Mouse (Mus musculus): Measurements from ENCODE around the gene Ccng2. TPM values are rescaled to one million over a fixed set of nuclear protein-coding genes. Genes with fewer than 3 reads are reported as not detected.

Ccng2 gene
- total and polyA plus RNA-seq, 3 experiments, result 35.2 to 251 (median 117) TPM

GRCm38 (mm10) chr5:93239590-93240544 is 27.2 kb upstream of the Ccng2 start:
- TF ChIP-seq GATA2 (IDR thresholded peaks at IDR 0.05; ENCODE audit: borderline replicate concordance, low read depth, low read length) (0 out of 2 replicates have a peak, but pooled peaks have one; percentile 22), CTCF (IDR thresholded peaks at IDR 0.05; ENCODE audit: low read depth, low read length) (no peak), TAL1 (conservative IDR thresholded peaks at IDR 0.05; ENCODE audit: low read depth, low read length) (peak; percentile 99)
- H3K9me3 ChIP-seq (replicated peaks), result peaks cover 7% of the 10 kb centered on the region
- DNase-seq (ENCODE audit: low spot score) (peak; percentile 67), ATAC-seq (ENCODE audit: extremely low read depth, insufficient number of reproducible peaks, low FRiP score, poor library complexity, severe bottlenecking) (peak; percentile 98)
- H3K4me1 ChIP-seq (ENCODE audit: insufficient read depth, low read depth, low read length), result peaks cover 55% of the 10 kb centered on the region
- H3K27me3 ChIP-seq (ENCODE audit: insufficient read depth, low read length), result peaks cover 3% of the 10 kb centered on the region; the same call in 1 of the 2 replicates
- H3K4me3 ChIP-seq (ENCODE audit: low read depth, low read length), result no peak overlapping the region
- H3K36me3 ChIP-seq (replicated peaks), result no peaks in the 10 kb centered on the region

GRCm38 (mm10) chr5:93245280-93245679 is 21.8 kb upstream of the Ccng2 start:
- no peaks in the 10 kb centered on the region for H3K36me3 ChIP-seq (replicated peaks)
- DNase-seq (ENCODE audit: low spot score) (no peak), ATAC-seq (ENCODE audit: extremely low read depth, insufficient number of reproducible peaks, low FRiP score, poor library complexity, severe bottlenecking) (no peak)
- H3K27me3 ChIP-seq (ENCODE audit: insufficient read depth, low read length), result peaks cover 16% of the 10 kb centered on the region; the same call in 1 of the 2 replicates
- H3K4me1 ChIP-seq (ENCODE audit: insufficient read depth, low read depth, low read length), result peaks cover 28% of the 10 kb centered on the region
- peaks cover 7% of the 10 kb centered on the region for H3K9me3 ChIP-seq (replicated peaks)
- no peak overlapping the region for H3K4me3 ChIP-seq (ENCODE audit: low read depth, low read length)
- no peak for TF ChIP-seq POLR2AphosphoS5 (IDR thresholded peaks at IDR 0.05; ENCODE audit: insufficient replicate concordance, low read depth, low read length)

GRCm38 (mm10) chr5:93249940-93250578 is 17.0 kb upstream of the Ccng2 start:
- DNase-seq (ENCODE audit: low spot score) (no peak), ATAC-seq (ENCODE audit: extremely low read depth, insufficient number of reproducible peaks, low FRiP score, poor library complexity, severe bottlenecking) (no peak)
- peaks cover 26% of the 10 kb centered on the region; the same call in 1 of the 2 replicates for H3K27me3 ChIP-seq (ENCODE audit: insufficient read depth, low read length)
- TF ChIP-seq TAL1 (conservative IDR thresholded peaks at IDR 0.05; ENCODE audit: low read depth, low read length), result no peak
- no peak for TF ChIP-seq CTCF (IDR thresholded peaks at IDR 0.05; ENCODE audit: low read depth, low read length)
- TF ChIP-seq GATA2 (IDR thresholded peaks at IDR 0.05; ENCODE audit: borderline replicate concordance, low read depth, low read length), result no peak
- no peak for TF ChIP-seq GATA1 (IDR thresholded peaks at IDR 0.05; ENCODE audit: borderline replicate concordance, low read length)
- TF ChIP-seq POLR2AphosphoS5 (IDR thresholded peaks at IDR 0.05; ENCODE audit: insufficient replicate concordance, low read depth, low read length), result no peak
- H3K36me3 ChIP-seq (replicated peaks), result no peaks in the 10 kb centered on the region
- peaks cover 21% of the 10 kb centered on the region for H3K4me1 ChIP-seq (ENCODE audit: insufficient read depth, low read depth, low read length)
- 0 out of 2 replicates have a peak, but pooled peaks cover 2% of the 10 kb centered on the region for H3K9me3 ChIP-seq (replicated peaks)
- no peak overlapping the region for H3K4me3 ChIP-seq (ENCODE audit: low read depth, low read length)

DNA sequence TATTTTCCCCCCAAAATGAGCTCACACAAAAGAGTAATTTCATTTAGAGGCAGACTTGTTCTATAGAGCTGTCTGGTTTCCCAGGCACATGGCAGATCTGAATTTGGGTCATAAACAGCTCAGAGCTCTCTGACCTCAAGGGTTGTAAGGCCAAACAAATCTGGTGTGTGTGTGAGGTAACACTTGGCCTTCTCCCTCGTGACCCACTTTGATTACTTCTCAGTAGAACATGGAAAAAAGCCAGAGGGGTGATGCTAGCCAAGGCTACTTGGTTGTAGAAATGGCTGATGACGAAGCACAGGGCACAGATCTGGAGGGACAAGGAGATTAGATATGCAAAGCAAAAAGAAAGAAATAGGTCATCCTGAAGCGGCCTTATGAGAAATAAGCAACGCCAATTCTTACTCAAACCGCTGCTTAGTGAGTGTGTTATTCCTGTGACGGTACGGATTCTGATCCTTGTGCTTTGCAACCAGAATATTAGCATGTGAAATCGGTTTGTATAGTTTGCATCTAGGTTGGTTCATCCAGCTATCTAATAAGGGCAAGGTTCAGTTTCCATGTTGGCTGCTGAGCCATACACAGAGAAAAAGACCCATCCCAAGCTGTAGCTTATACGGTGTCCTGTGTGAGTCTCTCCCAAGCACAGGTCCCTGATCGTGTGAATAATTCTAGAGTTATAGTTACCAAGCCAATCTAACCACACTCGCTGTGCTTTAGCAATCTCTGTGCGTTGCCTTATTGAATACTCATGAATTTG is 15.9 kb upstream of the Ccng2 start:
- no peak for TF ChIP-seq GATA1 (IDR thresholded peaks at IDR 0.05; ENCODE audit: borderline replicate concordance, low read length)
- TF ChIP-seq POLR2AphosphoS5 (IDR thresholded peaks at IDR 0.05; ENCODE audit: insufficient replicate concordance, low read depth, low read length), result no peak
- no peak for TF ChIP-seq GATA2 (IDR thresholded peaks at IDR 0.05; ENCODE audit: borderline replicate concordance, low read depth, low read length)
- no peak for TF ChIP-seq CTCF (IDR thresholded peaks at IDR 0.05; ENCODE audit: low read depth, low read length)
- no peak for TF ChIP-seq TAL1 (conservative IDR thresholded peaks at IDR 0.05; ENCODE audit: low read depth, low read length)
- Histone ChIP-seq H3K4me1 (ENCODE audit: insufficient read depth, low read depth, low read length) (peaks cover 19% of the 10 kb centered on the region), H3K36me3 (replicated peaks) (no peaks in the 10 kb centered on the region), H3K9me3 (replicated peaks) (0 out of 2 replicates have a peak, but pooled peaks cover 2% of the 10 kb centered on the region), H3K27me3 (ENCODE audit: insufficient read depth, low read length) (peaks cover 26% of the 10 kb centered on the region), H3K4me3 (ENCODE audit: low read depth, low read length) (no peak overlapping the region)
- DNase-seq (ENCODE audit: low spot score) (no peak), ATAC-seq (ENCODE audit: extremely low read depth, insufficient number of reproducible peaks, low FRiP score, poor library complexity, severe bottlenecking) (no peak)

DNA sequence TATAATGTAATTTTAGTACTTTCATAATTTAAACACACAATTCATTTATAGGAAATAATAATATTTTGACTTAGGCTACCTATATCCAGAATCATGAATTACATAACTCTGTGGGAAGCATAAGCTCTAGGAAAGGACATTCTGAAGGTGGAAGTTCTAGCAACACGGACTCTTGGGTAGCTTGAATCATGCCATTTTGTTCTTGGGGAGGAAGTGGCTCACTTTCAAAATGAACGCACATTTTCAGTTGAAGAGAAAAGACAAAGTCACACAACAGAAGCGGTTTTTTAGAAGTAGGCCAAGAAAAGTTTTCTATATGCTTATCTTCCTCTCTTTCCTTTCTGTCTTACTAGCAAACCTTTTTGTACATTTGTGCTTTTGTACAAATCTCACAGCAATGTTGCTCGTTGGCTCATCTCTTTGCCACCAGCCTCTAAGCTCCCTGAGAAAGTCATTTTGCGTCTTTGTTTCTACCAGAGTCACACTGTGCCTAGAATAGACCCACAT is 11.2 kb upstream of the Ccng2 start:
- ATAC-seq (ENCODE audit: extremely low read depth, insufficient number of reproducible peaks, low FRiP score, poor library complexity, severe bottlenecking) (no peak), DNase-seq (ENCODE audit: low spot score) (no peak)
- H3K27me3 ChIP-seq (ENCODE audit: insufficient read depth, low read length), result peaks cover 12% of the 10 kb centered on the region
- H3K4me1 ChIP-seq (ENCODE audit: insufficient read depth, low read depth, low read length), result peaks cover 12% of the 10 kb centered on the region
- 0 out of 2 replicates have a peak, but pooled peaks cover 2% of the 10 kb centered on the region for H3K9me3 ChIP-seq (replicated peaks)
- no peaks in the 10 kb centered on the region for H3K36me3 ChIP-seq (replicated peaks)
- H3K4me3 ChIP-seq (ENCODE audit: low read depth, low read length), result no peak overlapping the region
- TF ChIP-seq GATA2 (IDR thresholded peaks at IDR 0.05; ENCODE audit: borderline replicate concordance, low read depth, low read length) (no peak), TAL1 (conservative IDR thresholded peaks at IDR 0.05; ENCODE audit: low read depth, low read length) (no peak), GATA1 (IDR thresholded peaks at IDR 0.05; ENCODE audit: borderline replicate concordance, low read length) (no peak), CTCF (IDR thresholded peaks at IDR 0.05; ENCODE audit: low read depth, low read length) (no peak), POLR2AphosphoS5 (IDR thresholded peaks at IDR 0.05; ENCODE audit: insufficient replicate concordance, low read depth, low read length) (no peak)

All from G1E (cell line).